Mouse (Mus musculus) E14TG2a.4 (cell line): ENCODE data around the gene Nnmt.

ENCODE experiments used
- CTCF ChIP-seq: conservative IDR thresholded peaks from 2 replicates; pipeline ENCODE4 v1.5.1; 2014; ENCODE audit warnings: low read length
- NANOG ChIP-seq: IDR thresholded peaks from 2 replicates; pipeline ENCODE4 v1.6.1; 2014; ENCODE audit warnings: borderline replicate concordance, low read length, mixed read lengths
- POU5F1 ChIP-seq: IDR thresholded peaks from 2 replicates; pipeline ENCODE4 v1.6.1; 2014; ENCODE audit warnings: low read length, borderline replicate concordance

GRCm38 (mm10) chr9:48597494-48597893 lies 7.5 kb downstream of the Nnmt start:
- TF ChIP-seq CTCF (no peak), NANOG (no peak), POU5F1 (no peak; the same call in 1 of the 2 replicates)
